Mouse (Mus musculus): ENCODE data around the gene Nr4a1. TPM values are rescaled to one million over a fixed set of nuclear protein-coding genes. Genes with fewer than 3 reads are reported as not detected.

The Nr4a1 gene
- polyA plus RNA-seq, 1 experiment: not detected

GRCm38 (mm10) chr15:101236878-101237277, 17.2 kb upstream of the Nr4a1 start:
- peak overlapping the region; percentile 60 for H3K27ac ChIP-seq (ENCODE audit: insufficient read depth, low read depth, low read length)
- TF ChIP-seq POLR2A (IDR thresholded peaks at IDR 0.05; ENCODE audit: insufficient read depth, low read depth, low read length): no peak
- peak; percentile 72; the same call in 1 of the 2 replicates for TF ChIP-seq CTCF (IDR thresholded peaks at IDR 0.05; ENCODE audit: insufficient read depth, low read depth, low read length)
- peaks cover 61% of the 10 kb centered on the region for H3K4me1 ChIP-seq (ENCODE audit: control insufficient read depth, insufficient read depth, low read length)
- 14% methylated on average over 3 of the region's 3 CpGs for WGBS
- H3K4me3 ChIP-seq (ENCODE audit: insufficient read depth, low read depth, low read length): no peak overlapping the region

- TF ChIP-seq POLR2A (IDR thresholded peaks at IDR 0.05; ENCODE audit: insufficient read depth, low read depth, low read length) (no peak), CTCF (IDR thresholded peaks at IDR 0.05; ENCODE audit: insufficient read depth, low read depth, low read length) (peak; percentile 56; the same call in 1 of the 2 replicates)
- WGBS: 5% methylated on average over 28 of the region's 28 CpGs
- Histone ChIP-seq H3K4me3 (ENCODE audit: insufficient read depth, low read depth, low read length) (no peak overlapping the region), H3K27ac (ENCODE audit: insufficient read depth, low read depth, low read length) (peak overlapping the region; percentile 95), H3K4me1 (ENCODE audit: control insufficient read depth, insufficient read depth, low read length) (peaks cover 48% of the 10 kb centered on the region)
These were observed 15.1 kb upstream of the Nr4a1 start for GRCm38 (mm10) chr15:101238885-101239511.

- WGBS: 58% methylated on average over 8 of the region's 8 CpGs
- H3K4me3 ChIP-seq (ENCODE audit: insufficient read depth, low read depth, low read length): no peak overlapping the region
- peaks cover 44% of the 10 kb centered on the region for H3K4me1 ChIP-seq (ENCODE audit: control insufficient read depth, insufficient read depth, low read length)
- peak overlapping the region; percentile 77 for H3K27ac ChIP-seq (ENCODE audit: insufficient read depth, low read depth, low read length)
- TF ChIP-seq CTCF (IDR thresholded peaks at IDR 0.05; ENCODE audit: insufficient read depth, low read depth, low read length) (no peak), POLR2A (IDR thresholded peaks at IDR 0.05; ENCODE audit: insufficient read depth, low read depth, low read length) (no peak)
These were observed 14.2 kb upstream of the Nr4a1 start for GRCm38 (mm10) chr15:101239821-101240220.

- WGBS: 1% methylated on average over 10 of the region's 10 CpGs
- Histone ChIP-seq H3K4me3 (ENCODE audit: insufficient read depth, low read depth, low read length) (peak overlapping the region; percentile 49), H3K27ac (ENCODE audit: insufficient read depth, low read depth, low read length) (peak overlapping the region; percentile 94), H3K4me1 (ENCODE audit: control insufficient read depth, insufficient read depth, low read length) (peaks cover 37% of the 10 kb centered on the region)
- peak; percentile 19; the same call in 1 of the 2 replicates for TF ChIP-seq POLR2A (IDR thresholded peaks at IDR 0.05; ENCODE audit: insufficient read depth, low read depth, low read length)
- TF ChIP-seq CTCF (IDR thresholded peaks at IDR 0.05; ENCODE audit: insufficient read depth, low read depth, low read length): peak; percentile 44; the same call in 1 of the 2 replicates
These were observed 13.3 kb upstream of the Nr4a1 start for GRCm38 (mm10) chr15:101240799-101241204.

- Histone ChIP-seq H3K4me1 (ENCODE audit: control insufficient read depth, insufficient read depth, low read length) (peaks cover 36% of the 10 kb centered on the region), H3K27ac (ENCODE audit: insufficient read depth, low read depth, low read length) (peak overlapping the region; percentile 94), H3K4me3 (ENCODE audit: insufficient read depth, low read depth, low read length) (peak overlapping the region; percentile 49)
- 26% methylated on average over 9 of the region's 9 CpGs for WGBS
- no peak for TF ChIP-seq POLR2A (IDR thresholded peaks at IDR 0.05; ENCODE audit: insufficient read depth, low read depth, low read length)
- no peak for TF ChIP-seq CTCF (IDR thresholded peaks at IDR 0.05; ENCODE audit: insufficient read depth, low read depth, low read length)
These were observed 12.8 kb upstream of the Nr4a1 start for GRCm38 (mm10) chr15:101241236-101241635.

GRCm38 (mm10) chr15:101241853-101242252, 12.2 kb upstream of the Nr4a1 start:
- TF ChIP-seq CTCF (IDR thresholded peaks at IDR 0.05; ENCODE audit: insufficient read depth, low read depth, low read length) (no peak), POLR2A (IDR thresholded peaks at IDR 0.05; ENCODE audit: insufficient read depth, low read depth, low read length) (no peak)
- Histone ChIP-seq H3K4me1 (ENCODE audit: control insufficient read depth, insufficient read depth, low read length) (peaks cover 36% of the 10 kb centered on the region), H3K4me3 (ENCODE audit: insufficient read depth, low read depth, low read length) (no peak overlapping the region), H3K27ac (ENCODE audit: insufficient read depth, low read depth, low read length) (peak overlapping the region; percentile 94; the same call in 1 of the 2 replicates)
- whole genome bisulfite sequencing: 72% methylated on average over 9 of the region's 9 CpGs

GRCm38 (mm10) chr15:101242645-101243044, 11.4 kb upstream of the Nr4a1 start:
- TF ChIP-seq POLR2A (IDR thresholded peaks at IDR 0.05; ENCODE audit: insufficient read depth, low read depth, low read length) (no peak), CTCF (IDR thresholded peaks at IDR 0.05; ENCODE audit: insufficient read depth, low read depth, low read length) (no peak)
- WGBS: 42% methylated on average over 8 of the region's 8 CpGs
- Histone ChIP-seq H3K27ac (ENCODE audit: insufficient read depth, low read depth, low read length) (no peak overlapping the region), H3K4me3 (ENCODE audit: insufficient read depth, low read depth, low read length) (no peak overlapping the region), H3K4me1 (ENCODE audit: control insufficient read depth, insufficient read depth, low read length) (peaks cover 39% of the 10 kb centered on the region)

- H3K27ac ChIP-seq (ENCODE audit: insufficient read depth, low read depth, low read length): no peak overlapping the region
- H3K4me1 ChIP-seq (ENCODE audit: control insufficient read depth, insufficient read depth, low read length): peaks cover 36% of the 10 kb centered on the region
- TF ChIP-seq POLR2A (IDR thresholded peaks at IDR 0.05; ENCODE audit: insufficient read depth, low read depth, low read length): no peak
- TF ChIP-seq CTCF (IDR thresholded peaks at IDR 0.05; ENCODE audit: insufficient read depth, low read depth, low read length): no peak
- WGBS: 70% methylated on average over 3 of the region's 3 CpGs
- H3K4me3 ChIP-seq (ENCODE audit: insufficient read depth, low read depth, low read length): no peak overlapping the region
These were observed 10.1 kb upstream of the Nr4a1 start for GRCm38 (mm10) chr15:101244012-101244411.

- WGBS: 1% methylated on average over 56 of the region's 56 CpGs
- peaks cover 23% of the 10 kb centered on the region for H3K4me1 ChIP-seq (ENCODE audit: control insufficient read depth, insufficient read depth, low read length)
These were observed 7.6 kb upstream of the Nr4a1 start for GRCm38 (mm10) chr15:101246231-101247154.

More at GRCm38 (mm10) chr15:101246231-101247154, 7.6 kb upstream of the Nr4a1 start:
- Histone ChIP-seq H3K27ac (ENCODE audit: insufficient read depth, low read depth, low read length) (peak overlapping the region; percentile 92), H3K4me3 (ENCODE audit: insufficient read depth, low read depth, low read length) (peak overlapping the region; percentile 51)
- TF ChIP-seq CTCF (IDR thresholded peaks at IDR 0.05; ENCODE audit: insufficient read depth, low read depth, low read length) (no peak), POLR2A (IDR thresholded peaks at IDR 0.05; ENCODE audit: insufficient read depth, low read depth, low read length) (peak; percentile 65; the same call in 1 of the 2 replicates)

Measured in olfactory bulb, adult 2 months (tissue).